Mouse (Mus musculus): ENCODE measurements around the gene Elavl1.
A peak's percentile ranks its signal among the peaks of the same experiment; 100 is the strongest.

The Elavl1 gene

DNA sequence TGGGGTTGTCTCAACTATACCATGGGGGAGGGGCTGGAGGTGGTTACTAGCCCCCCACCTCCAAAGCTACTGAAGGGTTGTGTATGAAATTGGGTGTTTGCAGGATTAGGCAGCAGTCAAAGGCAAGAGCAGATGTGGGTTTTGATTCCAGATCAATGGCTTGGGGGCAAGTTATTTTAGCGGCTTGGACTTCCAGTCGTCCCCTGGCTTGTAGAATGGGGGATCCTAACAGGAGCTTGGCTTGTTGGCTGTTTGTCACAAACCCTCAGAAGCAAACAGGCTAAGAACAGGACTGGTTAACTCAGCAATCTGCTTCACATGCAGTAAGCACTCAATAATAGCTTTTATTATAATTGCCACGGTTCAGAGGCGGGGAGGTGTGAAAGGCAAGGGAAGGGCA lies 67.9 kb downstream of the Elavl1 start:
- no peak for DNase-seq

GRCm38 (mm10) chr8:4256911-4257310 lies 68.3 kb downstream of the Elavl1 start:
- peak; percentile 12 for DNase-seq

DNA sequence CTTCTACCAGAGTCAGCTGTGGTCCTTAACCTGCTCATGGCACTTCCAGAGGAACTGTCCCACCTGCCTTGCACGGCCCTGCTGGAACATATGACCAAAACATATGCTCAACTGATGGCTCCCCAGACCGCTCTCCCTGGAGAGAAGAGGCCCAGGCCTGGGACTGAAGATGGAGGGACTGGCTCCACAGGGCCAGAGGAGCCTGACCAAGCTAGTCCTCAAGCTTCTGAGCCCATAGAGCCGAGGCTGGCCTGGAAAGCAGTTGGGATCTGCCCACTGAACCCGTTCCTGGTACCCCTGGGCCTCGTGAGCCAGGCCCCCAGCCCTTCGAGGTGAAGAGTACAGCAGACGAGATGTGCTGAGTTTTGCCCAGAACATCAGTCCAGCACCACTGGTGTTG lies 69.7 kb downstream of the Elavl1 start:
- DNase-seq, result peak; percentile 4

GRCm38 (mm10) chr8:4254001-4254400 lies 71.2 kb downstream of the Elavl1 start:
- DNase-seq, result peak; percentile 81

DNA sequence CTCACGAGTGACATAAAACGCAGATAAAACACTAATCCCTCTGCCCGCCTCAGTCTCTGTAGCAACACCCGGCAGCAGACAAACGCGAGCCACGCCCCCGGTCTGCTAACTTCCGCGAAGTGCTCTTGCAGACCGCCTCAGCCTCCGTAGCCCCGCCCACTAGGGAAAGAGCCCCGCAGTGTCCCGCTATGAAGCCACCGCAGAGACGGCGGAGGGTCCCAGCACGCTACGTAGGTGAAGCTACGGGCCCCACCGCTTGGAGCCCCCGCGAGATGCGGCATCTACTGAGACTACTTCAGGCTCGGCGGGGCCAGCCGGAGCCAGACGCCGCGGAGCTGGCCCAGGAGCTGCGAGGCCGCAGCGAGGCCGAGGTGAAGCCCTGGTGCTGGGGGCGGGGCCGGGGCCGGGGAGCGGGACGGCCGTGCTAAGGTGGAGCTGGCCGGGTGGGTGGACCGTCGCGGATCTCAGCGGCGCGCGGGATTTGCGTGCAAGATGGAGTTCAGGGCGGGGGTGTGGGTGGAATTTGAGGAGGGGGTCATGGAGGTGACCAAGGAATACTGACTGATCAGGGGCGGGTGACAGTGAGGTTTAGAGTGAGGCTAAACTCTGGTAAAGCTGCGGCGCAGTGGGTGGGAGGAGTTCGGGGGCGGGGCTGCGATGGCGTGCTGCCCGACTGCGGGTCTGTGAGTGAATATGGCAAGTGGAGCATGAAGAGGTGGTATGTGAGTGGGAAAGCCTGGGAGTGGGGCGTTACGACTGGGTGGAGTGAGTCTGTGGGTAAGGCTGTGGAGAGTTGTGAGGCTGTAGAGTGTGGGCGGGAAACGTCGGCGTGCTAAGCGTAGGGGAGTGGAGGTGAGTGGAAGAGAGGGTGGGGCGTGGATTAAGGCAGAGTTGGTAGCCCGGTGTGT lies 72.0 kb downstream of the Elavl1 start, which contains the start of gene Snapc2:
Snapc2 (plus strand) TSS at position 147 of the 908 bp plus-strand sequence.
- DNase-seq, result peak; percentile 99

GRCm38 (mm10) chr8:4252116-4252760 lies 73.0 kb downstream of the Elavl1 start:
- no peak for DNase-seq

- DNase-seq, result peak; percentile 92
Measured at GRCm38 (mm10) chr8:4250306-4250970, 74.8 kb downstream of the Elavl1 start.

DNA sequence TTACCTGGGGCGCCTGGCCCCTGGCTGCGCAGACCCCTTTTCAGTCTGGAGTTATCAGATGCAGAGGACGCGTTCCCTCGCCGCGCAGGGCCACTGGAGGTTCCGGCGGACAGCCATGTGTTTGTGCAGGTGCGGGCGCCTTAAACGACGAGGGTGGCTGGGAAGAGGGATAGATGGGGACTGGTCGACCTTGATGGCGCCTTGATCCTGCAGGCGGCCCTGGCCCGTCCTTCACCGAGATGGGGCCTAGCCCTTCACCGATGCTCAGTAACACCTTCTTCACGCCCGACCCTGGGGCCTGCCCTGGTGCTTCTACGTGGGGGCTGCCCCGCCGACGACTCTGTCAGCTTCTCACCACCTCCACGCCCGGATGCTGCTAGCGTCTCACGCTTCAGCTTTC lies 76.0 kb downstream of the Elavl1 start:
- peak; percentile 63 for DNase-seq

DNA sequence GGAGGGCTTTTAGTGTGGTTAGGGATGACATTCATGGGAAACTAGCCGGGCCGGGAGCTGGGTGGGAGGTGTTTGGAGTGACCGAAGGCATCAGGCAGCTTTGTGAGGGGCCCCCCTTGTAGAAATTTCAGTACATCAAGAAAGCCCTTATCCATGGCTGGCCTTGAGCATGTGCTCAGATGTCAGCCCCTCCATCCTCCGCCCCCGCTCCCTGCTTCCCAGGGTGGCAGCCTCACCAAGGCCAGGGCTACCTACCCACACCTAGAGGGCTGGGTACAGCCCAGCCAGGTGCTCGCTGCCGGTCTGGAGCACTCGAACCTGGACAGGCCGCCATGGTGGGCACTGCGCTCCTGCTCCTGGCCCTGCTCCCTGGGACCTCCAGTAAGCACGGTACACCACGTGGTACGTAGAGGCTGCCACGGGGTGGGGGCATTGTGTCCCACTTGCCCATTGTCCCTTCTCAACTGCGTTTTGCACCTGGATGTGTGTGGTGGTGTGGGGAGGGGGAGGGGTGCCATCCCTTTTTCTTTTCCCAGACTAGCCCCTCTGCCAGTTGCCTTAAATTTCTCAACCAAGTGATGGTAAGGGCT lies 77.2 kb downstream of the Elavl1 start, which contains the start of gene Tgfbr3l:
Tgfbr3l (plus strand) TSS at position 264 of the 590 bp plus-strand sequence.
- no peak for DNase-seq

GRCm38 (mm10) chr8:4247241-4247640 lies 78.0 kb downstream of the Elavl1 start:
- no peak for DNase-seq

GRCm38 (mm10) chr8:4245737-4246136 lies 79.5 kb downstream of the Elavl1 start:
- DNase-seq, result no peak

DNA sequence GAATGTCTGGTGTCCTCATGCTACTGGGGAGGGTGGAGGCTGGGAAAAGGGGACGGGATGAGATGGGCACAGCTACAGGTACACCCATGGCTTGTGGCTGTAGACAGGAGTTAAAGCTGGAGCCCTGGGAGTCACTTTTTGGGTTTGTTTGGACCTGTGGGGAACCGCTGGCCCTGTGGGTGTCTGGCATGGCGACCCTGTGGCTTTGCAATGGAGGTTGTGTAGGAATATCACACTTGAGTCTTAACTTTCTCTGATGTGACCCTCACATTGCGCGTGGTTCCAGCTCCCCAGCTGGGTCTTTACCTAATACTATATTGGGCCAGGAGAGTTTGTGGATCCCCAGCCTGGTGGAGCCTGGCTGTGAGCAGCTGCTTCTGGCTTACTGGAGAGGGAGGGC lies 80.2 kb downstream of the Elavl1 start:
- DNase-seq, result no peak

DNA sequence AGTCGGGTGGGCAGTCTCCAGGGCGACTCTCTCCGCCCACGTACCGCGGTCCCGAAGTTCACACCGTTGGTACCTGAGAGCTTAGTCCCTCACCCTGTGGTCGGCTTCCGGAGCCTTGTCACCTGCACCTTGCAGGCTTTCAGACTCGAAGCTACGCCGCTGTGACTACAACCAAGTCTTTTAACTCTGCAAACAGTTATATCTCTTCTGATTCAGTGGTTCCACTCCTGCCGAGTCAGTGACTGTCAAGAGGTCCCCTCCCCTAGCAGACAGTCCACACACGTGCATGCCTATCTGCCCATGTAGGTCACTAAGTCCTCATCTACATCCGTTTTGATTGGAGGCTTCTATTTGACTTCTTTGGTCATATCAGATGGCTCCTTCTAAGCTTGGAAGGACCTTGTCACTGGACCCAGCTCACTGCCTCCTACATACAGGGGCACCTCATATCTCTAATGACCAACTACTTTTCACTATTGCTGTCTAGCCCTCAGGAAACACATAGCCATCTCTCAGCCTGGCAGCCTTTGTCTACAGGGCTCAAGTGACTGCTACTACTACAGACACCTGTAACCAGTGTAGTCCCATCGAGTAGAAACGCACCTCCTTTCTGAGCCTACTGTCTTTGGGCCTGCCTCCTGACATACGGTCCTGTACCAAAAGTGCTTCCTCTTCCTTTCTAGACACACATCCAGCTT lies 85.9 kb downstream of the Elavl1 start:
- no peak for DNase-seq

DNA sequence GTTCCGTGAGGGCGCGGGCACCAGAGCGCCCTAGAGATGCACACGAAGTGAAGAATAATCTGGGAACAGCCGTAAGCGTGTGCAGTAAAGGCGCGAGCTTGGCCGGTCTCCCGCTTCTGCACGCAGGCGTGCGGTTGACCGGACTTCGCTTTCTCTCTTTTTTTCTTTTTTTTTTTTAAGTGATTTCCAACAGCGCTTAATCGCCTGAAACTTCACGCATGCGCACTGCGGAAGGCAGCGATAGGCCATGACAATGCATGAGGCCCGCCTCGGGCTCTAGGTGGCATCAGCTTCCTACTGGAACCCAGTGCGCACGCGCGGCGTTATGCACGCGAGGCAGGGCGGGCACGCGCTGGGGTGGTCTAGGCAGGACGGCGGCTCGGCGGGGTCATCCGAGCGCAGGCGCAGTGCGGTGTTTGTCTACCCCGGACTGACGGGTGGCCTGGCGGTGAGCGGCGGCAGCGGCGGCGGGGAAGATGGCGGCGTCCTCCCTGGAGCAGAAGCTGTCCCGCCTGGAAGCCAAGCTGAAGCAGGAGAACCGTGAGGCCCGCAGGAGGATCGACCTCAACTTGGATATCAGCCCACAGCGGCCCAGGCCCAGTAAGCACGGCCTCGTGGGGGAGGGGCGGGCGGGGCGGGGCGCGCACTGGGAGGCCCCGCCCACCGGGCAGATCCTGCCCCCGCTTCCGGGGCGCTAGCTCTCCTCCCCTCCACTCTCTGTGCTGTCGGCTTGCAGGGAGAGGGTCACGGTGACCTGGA lies 86.6 kb downstream of the Elavl1 start, which contains the start of the genes Map2k7 and Gm49320:
Map2k7 (plus strand) TSS at position 307 of the 759 bp plus-strand sequence.
Gm49320 (plus strand) TSS at position 432 of the 759 bp plus-strand sequence.
- peak; percentile 100 for DNase-seq

GRCm38 (mm10) chr8:4237814-4238433 lies 87.3 kb downstream of the Elavl1 start:
- DNase-seq, result peak; percentile 45

All from kidney, postnatal 10 days (tissue).